Mouse (Mus musculus) hindbrain, embryonic 16.5 days (tissue): Measurements from ENCODE around the gene Ppil4. TPM values are rescaled to one million over a fixed set of nuclear protein-coding genes. Genes with fewer than 3 reads are reported as not detected.
A peak's percentile ranks its signal among the peaks of the same experiment; 100 is the strongest.

ENCODE experiments used
- ATAC-seq: fragments of 200-750 bp; cut with Nextera tagmentation; 2 replicates; pipeline ENCODE4 v1.8.0; 2017; ENCODE audit warnings: moderate TSS enrichment, moderate library complexity
- H3K27ac ChIP-seq: fragments of 300-500 bp; sonication (generic); 2 replicates; pipeline ENCODE4 v1.5.1; 2014; ENCODE audit warnings: low read depth, mild to moderate bottlenecking, control low read depth, low read length, moderate library complexity
- H3K27me3 ChIP-seq: fragments of 300-500 bp; sonication (generic); replicated peaks from 2 replicates; pipeline ENCODE4 v1.6.1; 2014; ENCODE audit warnings: low read length; ENCODE audit not compliant: control insufficient read depth, insufficient read depth
- H3K36me3 ChIP-seq: fragments of 300-500 bp; sonication (generic); 2 replicates; pipeline ENCODE4 v1.6.1; 2014; ENCODE audit warnings: mild to moderate bottlenecking, low read length, moderate library complexity, mixed read lengths; ENCODE audit not compliant: control insufficient read depth, insufficient read depth
- H3K4me1 ChIP-seq: fragments of 300-500 bp; sonication (generic); 2 replicates; pipeline ENCODE4 v1.6.1; 2014; ENCODE audit warnings: low read depth, low read length; ENCODE audit not compliant: control insufficient read depth, insufficient read depth
- H3K4me2 ChIP-seq: fragments of 300-500 bp; sonication (generic); 2 replicates; pipeline ENCODE4 v1.6.1; 2014; ENCODE audit warnings: mild to moderate bottlenecking, low read length, control low read depth, moderate library complexity
- H3K4me3 ChIP-seq: fragments of 300-500 bp; sonication (generic); 2 replicates; pipeline ENCODE4 v1.5.1; 2014; ENCODE audit warnings: mild to moderate bottlenecking, low read length, control low read depth, moderate library complexity
- H3K9ac ChIP-seq: fragments of 300-500 bp; sonication (generic); 2 replicates; pipeline ENCODE4 v1.6.1; 2014; ENCODE audit warnings: low read depth, mild to moderate bottlenecking, control low read depth, low read length, moderate library complexity
- H3K9me3 ChIP-seq: fragments of 300-500 bp; sonication (generic); 2 replicates; pipeline ENCODE4 v1.6.1; 2014; ENCODE audit warnings: mild to moderate bottlenecking, low read length, moderate library complexity; ENCODE audit not compliant: control insufficient read depth
- WGBS: fragments of 180-500 bp; shearing (Covaris S2); extraction: QIAGEN DNeasy Blood & Tissue Kit; methylation state at CpG from one replicate; pipeline ENCODE4 v1.1.7; 2014; 5-methylcytosine and 5-hydroxymethylcytosine counted together
- polyA plus RNA-seq: library from polyadenylated mRNA; unstranded; fragments of >200 nt; fragmentation: Nextera tagmentation; extraction: Ambion mirVana; gene quantifications from 2 replicates; pipeline ENCODE4 v1.2.1, GENCODE M21; 2015

Ppil4 gene
- polyA plus RNA-seq, 1 experiment from 2014 or later: 42.8 TPM

DNA sequence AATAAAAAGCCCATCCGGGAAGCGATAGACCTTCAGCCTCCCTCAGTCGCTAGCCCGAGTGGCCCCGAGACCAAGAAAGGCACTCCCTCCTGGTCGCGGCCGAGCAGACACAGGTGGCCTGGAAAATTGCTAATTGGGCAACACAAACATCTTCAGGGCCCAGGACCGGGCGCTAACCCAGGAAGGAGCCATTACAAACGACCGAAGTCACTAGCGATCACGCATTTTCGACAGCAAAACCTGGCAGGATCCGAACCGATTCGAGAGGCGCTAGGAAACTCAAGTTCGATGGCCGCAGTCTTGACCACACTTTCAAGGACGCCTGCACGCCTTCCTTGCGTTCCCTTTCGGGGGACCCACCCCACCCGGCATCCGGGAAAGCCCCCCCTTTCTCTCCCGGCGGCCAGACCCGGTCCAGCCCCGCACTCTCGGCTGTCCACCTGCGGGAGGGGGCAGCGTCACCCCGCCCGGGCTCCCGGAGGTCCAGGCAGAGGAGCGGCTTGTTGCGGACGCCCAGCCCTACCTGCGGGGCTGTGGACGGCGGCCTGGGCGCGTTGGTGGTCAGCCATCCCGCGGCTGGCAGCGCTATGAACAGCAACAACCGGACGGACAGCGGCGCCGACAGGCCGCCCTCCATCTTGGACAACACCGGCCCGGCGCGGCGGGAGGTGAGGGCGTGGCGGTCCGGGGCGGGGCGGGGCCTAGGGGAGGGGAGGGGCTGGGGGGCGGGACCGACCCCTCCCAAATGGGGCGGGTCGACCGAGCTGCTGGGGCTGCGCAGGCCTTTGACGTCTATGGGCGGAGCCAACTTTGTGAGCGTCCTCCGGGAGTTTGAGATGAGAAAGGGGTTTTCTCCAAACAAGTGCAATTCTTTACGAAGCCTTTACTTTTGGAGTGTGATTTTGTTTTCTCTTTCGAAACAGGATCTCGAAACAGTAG is 12.2 kb upstream of the Ppil4 start:
- peaks cover 5% of the 10 kb centered on the region for H3K36me3 ChIP-seq
- ATAC-seq: peak; percentile 93
- under 1% methylated on average over 44 of the region's 77 CpGs for WGBS
- H3K9me3 ChIP-seq: no peaks in the 10 kb centered on the region
- peak overlapping the region; percentile 100 for H3K4me3 ChIP-seq
- peak overlapping the region; percentile 79 for H3K4me2 ChIP-seq
- no peaks in the 10 kb centered on the region for H3K27me3 ChIP-seq
- H3K4me1 ChIP-seq: peaks cover 6% of the 10 kb centered on the region; the same call in 1 of the 2 replicates
- peak overlapping the region; percentile 80 for H3K27ac ChIP-seq
- H3K9ac ChIP-seq: peak overlapping the region; percentile 95

DNA sequence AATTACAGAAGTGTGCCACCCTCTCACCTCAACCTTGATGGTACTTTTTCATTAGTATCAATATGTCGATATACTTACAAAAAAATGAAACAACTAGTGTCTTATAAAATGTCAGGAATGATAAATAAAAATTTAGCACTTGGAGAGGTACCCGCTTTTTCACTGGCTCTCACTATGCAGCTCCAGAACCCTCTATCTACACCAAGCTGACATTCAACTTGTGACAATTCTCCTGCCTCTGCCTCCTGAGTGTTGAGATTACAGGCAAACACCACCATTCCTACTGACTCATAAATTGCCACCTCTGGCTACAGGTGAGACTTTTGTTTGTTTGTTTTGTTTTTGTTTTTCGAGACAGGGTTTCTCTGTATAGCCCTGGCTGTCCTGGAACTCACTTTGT is 11.5 kb upstream of the Ppil4 start:
- peak; percentile 38 for ATAC-seq
- Histone ChIP-seq H3K27ac (no peak overlapping the region), H3K9me3 (no peaks in the 10 kb centered on the region), H3K36me3 (peaks cover 5% of the 10 kb centered on the region), H3K9ac (peak overlapping the region; percentile 95), H3K4me2 (peak overlapping the region; percentile 79), H3K4me1 (peaks cover 6% of the 10 kb centered on the region; the same call in 1 of the 2 replicates), H3K27me3 (no peaks in the 10 kb centered on the region), H3K4me3 (peak overlapping the region; percentile 100)
- 53% methylated on average over 3 of the region's 3 CpGs for WGBS

GRCm38 (mm10) chr10:7787319-7787718 is 5.4 kb upstream of the Ppil4 start:
- H3K9me3 ChIP-seq: no peaks in the 10 kb centered on the region
- no peak overlapping the region for H3K4me3 ChIP-seq
- H3K4me1 ChIP-seq: peaks cover 7% of the 10 kb centered on the region
- H3K4me2 ChIP-seq: no peak overlapping the region
- no peak for ATAC-seq
- peaks cover 4% of the 10 kb centered on the region; the same call in 1 of the 2 replicates for H3K36me3 ChIP-seq
- 46% methylated on average over 2 of the region's 2 CpGs for WGBS
- no peak overlapping the region for H3K9ac ChIP-seq
- H3K27me3 ChIP-seq: no peaks in the 10 kb centered on the region
- no peak overlapping the region for H3K27ac ChIP-seq

GRCm38 (mm10) chr10:7792254-7792750 is 389 bp upstream of the Ppil4 start:
- Histone ChIP-seq H3K27ac (peak overlapping the region; percentile 60; the same call in 1 of the 2 replicates), H3K4me1 (peaks cover 17% of the 10 kb centered on the region), H3K27me3 (no peaks in the 10 kb centered on the region), H3K4me2 (peak overlapping the region; percentile 61), H3K9ac (peak overlapping the region; percentile 92), H3K9me3 (no peaks in the 10 kb centered on the region), H3K4me3 (peak overlapping the region; percentile 61), H3K36me3 (peaks cover 10% of the 10 kb centered on the region)
- WGBS: 0% methylated on average over 10 of the region's 10 CpGs
- peak; percentile 68 for ATAC-seq

DNA sequence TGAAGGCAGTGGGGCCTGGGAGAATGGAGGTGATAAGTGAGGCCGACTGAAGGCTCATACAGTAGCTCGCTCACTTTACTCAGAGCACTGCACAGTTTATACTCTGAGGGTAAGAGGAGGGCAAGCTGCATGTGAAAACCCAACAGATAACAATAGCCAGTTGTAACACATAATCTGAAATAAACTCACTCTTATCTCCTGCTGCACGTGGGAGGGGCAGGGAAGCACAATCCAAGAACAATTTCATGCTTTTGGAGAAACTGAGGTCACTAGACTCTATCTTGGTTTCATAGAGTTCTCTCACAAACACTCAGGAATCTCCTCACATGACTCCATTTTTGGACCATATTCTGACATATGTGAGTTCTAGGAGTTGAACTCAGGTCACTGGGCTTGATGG is 8.6 kb downstream of the Ppil4 start:
- Histone ChIP-seq H3K27me3 (no peaks in the 10 kb centered on the region), H3K36me3 (peaks cover 42% of the 10 kb centered on the region), H3K4me1 (no peaks in the 10 kb centered on the region), H3K4me3 (no peak overlapping the region), H3K27ac (no peak overlapping the region), H3K9me3 (no peaks in the 10 kb centered on the region), H3K4me2 (no peak overlapping the region), H3K9ac (no peak overlapping the region)
- 99% methylated on average over 3 of the region's 3 CpGs for WGBS
- no peak for ATAC-seq

- H3K27ac ChIP-seq: no peak overlapping the region
- no peak overlapping the region for H3K4me2 ChIP-seq
- H3K4me1 ChIP-seq: no peaks in the 10 kb centered on the region
- no peaks in the 10 kb centered on the region for H3K27me3 ChIP-seq
- H3K9ac ChIP-seq: no peak overlapping the region
- WGBS: 97% methylated on average over 2 of the region's 2 CpGs
- no peaks in the 10 kb centered on the region for H3K9me3 ChIP-seq
- no peak overlapping the region for H3K4me3 ChIP-seq
- no peak for ATAC-seq
- H3K36me3 ChIP-seq: peaks cover 40% of the 10 kb centered on the region
These were observed 9.9 kb downstream of the Ppil4 start for GRCm38 (mm10) chr10:7802519-7803140.

DNA sequence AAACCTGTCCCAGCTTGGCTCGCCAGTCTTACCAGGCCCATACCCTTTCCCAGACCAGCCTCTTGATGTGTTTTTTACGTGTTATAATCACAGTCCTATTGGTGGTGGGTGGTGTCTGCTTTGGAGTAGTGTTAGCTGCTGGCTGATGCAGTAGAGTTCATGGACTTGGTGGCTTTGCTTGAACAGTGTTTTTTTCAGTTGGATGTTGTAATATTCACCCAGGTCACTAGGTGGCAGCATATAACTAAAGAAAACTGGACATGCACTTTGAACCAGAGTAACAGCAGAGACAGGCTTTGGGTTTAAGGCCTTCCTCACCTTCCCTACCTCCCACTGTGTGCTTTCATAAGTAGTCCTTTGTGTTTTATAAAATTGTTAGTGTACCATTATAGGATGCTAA is 17.2 kb downstream of the Ppil4 start:
- H3K4me3 ChIP-seq: no peak overlapping the region
- H3K4me1 ChIP-seq: no peaks in the 10 kb centered on the region
- H3K4me2 ChIP-seq: no peak overlapping the region
- no peaks in the 10 kb centered on the region for H3K27me3 ChIP-seq
- 49% methylated on average over 2 of the region's 2 CpGs for WGBS
- ATAC-seq: peak; percentile 52
- no peaks in the 10 kb centered on the region for H3K9me3 ChIP-seq
- H3K9ac ChIP-seq: no peak overlapping the region
- peaks cover 29% of the 10 kb centered on the region for H3K36me3 ChIP-seq
- H3K27ac ChIP-seq: no peak overlapping the region

DNA sequence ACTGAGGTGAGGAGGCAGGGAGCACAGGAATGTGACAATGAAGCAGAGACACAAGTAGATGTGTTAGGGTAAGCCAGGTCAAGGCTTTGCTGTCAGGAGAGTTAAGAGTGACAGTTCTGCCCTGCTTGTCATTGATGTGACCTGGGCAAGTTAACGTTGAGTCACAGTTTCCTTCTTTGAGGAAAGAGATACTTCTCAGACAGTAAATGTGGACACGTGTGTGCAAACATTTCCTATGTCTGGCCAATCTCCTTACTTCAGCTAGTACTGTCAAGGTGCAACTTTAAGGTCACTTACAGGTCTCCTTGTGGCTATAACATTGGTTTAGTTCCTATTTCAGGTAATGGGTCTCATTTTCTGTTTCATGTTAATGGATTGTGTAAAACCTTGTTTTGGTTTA is 23.8 kb downstream of the Ppil4 start:
- Histone ChIP-seq H3K9me3 (no peaks in the 10 kb centered on the region), H3K27me3 (no peaks in the 10 kb centered on the region)
- 82% methylated on average over 2 of the region's 2 CpGs for WGBS

GRCm38 (mm10) chr10:7818676-7819075 is 26.0 kb downstream of the Ppil4 start:
- H3K9me3 ChIP-seq: no peaks in the 10 kb centered on the region
- no peak overlapping the region for H3K4me3 ChIP-seq
- no peaks in the 10 kb centered on the region for H3K4me1 ChIP-seq
- no peak overlapping the region for H3K4me2 ChIP-seq
- WGBS: 92% methylated on average over 4 of the region's 4 CpGs
- H3K27me3 ChIP-seq: no peaks in the 10 kb centered on the region
- ATAC-seq: no peak
- no peak overlapping the region for H3K27ac ChIP-seq
- H3K36me3 ChIP-seq: peaks cover 23% of the 10 kb centered on the region
- H3K9ac ChIP-seq: no peak overlapping the region

More for the DNA sequence above, 23.8 kb downstream of the Ppil4 start:
- ATAC-seq: no peak
- H3K4me3 ChIP-seq: no peak overlapping the region
- no peak overlapping the region for H3K4me2 ChIP-seq
- peaks cover 14% of the 10 kb centered on the region for H3K36me3 ChIP-seq
- no peak overlapping the region for H3K9ac ChIP-seq
- no peaks in the 10 kb centered on the region for H3K4me1 ChIP-seq
- H3K27ac ChIP-seq: no peak overlapping the region
